Mouse (Mus musculus): Measurements from ENCODE around the gene Gm40193. TPM values are rescaled to one million over a fixed set of nuclear protein-coding genes. Genes with fewer than 3 reads are reported as not detected.
"Not testable (repeated sequence)": the region's sequence is repeated elsewhere in the genome, so short reads cannot be mapped to it uniquely, and the experiment has no call there.

The Gm40193 gene
- polyA plus RNA-seq, 1 experiment, result not detected

- no peak overlapping the region for H3K4me3 ChIP-seq (ENCODE audit: insufficient read depth, low read depth, low read length)
- 89% methylated on average over 12 of the region's 12 CpGs for WGBS
Observed at GRCm38 (mm10) chr11:70526211-70526610, 6.5 kb downstream of the Gm40193 start.

GRCm38 (mm10) chr11:70525726-70526125, 7.0 kb downstream of the Gm40193 start:
- H3K4me1 ChIP-seq (ENCODE audit: control insufficient read depth, insufficient read depth, low read length), result peaks cover 7% of the 10 kb centered on the region; the same call in 1 of the 2 replicates
- H3K4me3 ChIP-seq (ENCODE audit: insufficient read depth, low read depth, low read length), result peak overlapping the region; percentile 84
- H3K27ac ChIP-seq (ENCODE audit: insufficient read depth, low read depth, low read length), result no peak overlapping the region
- 2% methylated on average over 12 of the region's 12 CpGs for WGBS
- TF ChIP-seq POLR2A (IDR thresholded peaks at IDR 0.05; ENCODE audit: insufficient read depth, low read depth, low read length) (no peak), CTCF (IDR thresholded peaks at IDR 0.05; ENCODE audit: insufficient read depth, low read depth, low read length) (no peak)

More at GRCm38 (mm10) chr11:70526211-70526610, 6.5 kb downstream of the Gm40193 start:
- Histone ChIP-seq H3K4me1 (ENCODE audit: control insufficient read depth, insufficient read depth, low read length) (peaks cover 7% of the 10 kb centered on the region; the same call in 1 of the 2 replicates), H3K27ac (ENCODE audit: insufficient read depth, low read depth, low read length) (no peak overlapping the region)
- TF ChIP-seq POLR2A (IDR thresholded peaks at IDR 0.05; ENCODE audit: insufficient read depth, low read depth, low read length), result no peak
- TF ChIP-seq CTCF (IDR thresholded peaks at IDR 0.05; ENCODE audit: insufficient read depth, low read depth, low read length), result no peak

- H3K27ac ChIP-seq (ENCODE audit: insufficient read depth, low read depth, low read length), result no peak within 1 kb of the TSS
- under 1% methylated on average over 25 of the region's 26 CpGs for WGBS
- TF ChIP-seq CTCF (IDR thresholded peaks at IDR 0.05; ENCODE audit: insufficient read depth, low read depth, low read length), result no peak
- TF ChIP-seq POLR2A (IDR thresholded peaks at IDR 0.05; ENCODE audit: insufficient read depth, low read depth, low read length), result peak; percentile 88
- peaks cover 9% of the 10 kb centered on the region for H3K4me1 ChIP-seq (ENCODE audit: control insufficient read depth, insufficient read depth, low read length)
- peak within 1 kb of the TSS; percentile 84 for H3K4me3 ChIP-seq (ENCODE audit: insufficient read depth, low read depth, low read length)
Observed at GRCm38 (mm10) chr11:70525184-70525678, 7.5 kb downstream of the Gm40193 start, which contains the start of gene Psmb6. TSS of gene Psmb6 (plus strand) at chr11:70525367.

- TF ChIP-seq CTCF (IDR thresholded peaks at IDR 0.05; ENCODE audit: insufficient read depth, low read depth, low read length) (no peak), POLR2A (IDR thresholded peaks at IDR 0.05; ENCODE audit: insufficient read depth, low read depth, low read length) (no peak)
- no peak overlapping the region for H3K4me3 ChIP-seq (ENCODE audit: insufficient read depth, low read depth, low read length)
- WGBS, result 8% methylated on average over 8 of the region's 8 CpGs
Observed at GRCm38 (mm10) chr11:70524782-70525181, 8.0 kb downstream of the Gm40193 start.

GRCm38 (mm10) chr11:70523306-70523989, 9.3 kb downstream of the Gm40193 start:
- not testable (repeated sequence) for H3K4me3 ChIP-seq (ENCODE audit: insufficient read depth, low read depth, low read length); H3K27ac ChIP-seq (ENCODE audit: insufficient read depth, low read depth, low read length)
- peaks cover 13% of the 10 kb centered on the region for H3K4me1 ChIP-seq (ENCODE audit: control insufficient read depth, insufficient read depth, low read length)
- 89% methylated on average over 8 of the region's 8 CpGs for WGBS

More at GRCm38 (mm10) chr11:70524782-70525181, 8.0 kb downstream of the Gm40193 start:
- no peak overlapping the region for H3K27ac ChIP-seq (ENCODE audit: insufficient read depth, low read depth, low read length)
- peaks cover 13% of the 10 kb centered on the region for H3K4me1 ChIP-seq (ENCODE audit: control insufficient read depth, insufficient read depth, low read length)

GRCm38 (mm10) chr11:70520178-70520769, 12.5 kb downstream of the Gm40193 start:
- TF ChIP-seq CTCF (IDR thresholded peaks at IDR 0.05; ENCODE audit: insufficient read depth, low read depth, low read length) (no peak), POLR2A (IDR thresholded peaks at IDR 0.05; ENCODE audit: insufficient read depth, low read depth, low read length) (no peak)
- no peak overlapping the region for H3K27ac ChIP-seq (ENCODE audit: insufficient read depth, low read depth, low read length)
- peak overlapping the region; percentile 25 for H3K4me3 ChIP-seq (ENCODE audit: insufficient read depth, low read depth, low read length)
- WGBS, result 31% methylated on average over 41 of the region's 41 CpGs
- peaks cover 6% of the 10 kb centered on the region for H3K4me1 ChIP-seq (ENCODE audit: control insufficient read depth, insufficient read depth, low read length)

GRCm38 (mm10) chr11:70518923-70519322, 13.8 kb downstream of the Gm40193 start, which contains the start of gene Gltpd2:
TSS of gene Gltpd2 (plus strand) at chr11:70519196.
- Histone ChIP-seq H3K4me1 (ENCODE audit: control insufficient read depth, insufficient read depth, low read length) (peaks cover 6% of the 10 kb centered on the region), H3K4me3 (ENCODE audit: insufficient read depth, low read depth, low read length) (peak within 1 kb of the TSS; percentile 25), H3K27ac (ENCODE audit: insufficient read depth, low read depth, low read length) (no peak within 1 kb of the TSS)
- 86% methylated on average over 10 of the region's 10 CpGs for WGBS
- TF ChIP-seq CTCF (IDR thresholded peaks at IDR 0.05; ENCODE audit: insufficient read depth, low read depth, low read length) (no peak), POLR2A (IDR thresholded peaks at IDR 0.05; ENCODE audit: insufficient read depth, low read depth, low read length) (no peak)

- no peak overlapping the region for H3K27ac ChIP-seq (ENCODE audit: insufficient read depth, low read depth, low read length)
- TF ChIP-seq POLR2A (IDR thresholded peaks at IDR 0.05; ENCODE audit: insufficient read depth, low read depth, low read length) (no peak), CTCF (IDR thresholded peaks at IDR 0.05; ENCODE audit: insufficient read depth, low read depth, low read length) (no peak)
- 68% methylated on average over 1 of the region's 1 CpGs for WGBS
- H3K4me3 ChIP-seq (ENCODE audit: insufficient read depth, low read depth, low read length), result no peak overlapping the region
- peaks cover 7% of the 10 kb centered on the region for H3K4me1 ChIP-seq (ENCODE audit: control insufficient read depth, insufficient read depth, low read length)
Observed at GRCm38 (mm10) chr11:70518436-70518835, 14.3 kb downstream of the Gm40193 start.

- no peak overlapping the region for H3K27ac ChIP-seq (ENCODE audit: insufficient read depth, low read depth, low read length)
- WGBS, result 28% methylated on average over 2 of the region's 2 CpGs
- TF ChIP-seq POLR2A (IDR thresholded peaks at IDR 0.05; ENCODE audit: insufficient read depth, low read depth, low read length) (no peak), CTCF (IDR thresholded peaks at IDR 0.05; ENCODE audit: insufficient read depth, low read depth, low read length) (no peak)
- peaks cover 8% of the 10 kb centered on the region for H3K4me1 ChIP-seq (ENCODE audit: control insufficient read depth, insufficient read depth, low read length)
- no peak overlapping the region for H3K4me3 ChIP-seq (ENCODE audit: insufficient read depth, low read depth, low read length)
Observed at GRCm38 (mm10) chr11:70516352-70516751, 16.4 kb downstream of the Gm40193 start.

All from olfactory bulb, adult 2 months (tissue).